Mouse (Mus musculus) ES-E14 (cell line): Measurements from ENCODE around the gene Med24. TPM values are rescaled to one million over a fixed set of nuclear protein-coding genes. Genes with fewer than 3 reads are reported as not detected.

Experiments
- DNase-seq: peaks from one replicate; pipeline ENCODE4 v3.0.0-alpha.2; 2013; ENCODE audit warnings: low read depth, low spot score
- H3K27ac ChIP-seq: 2 replicates; pipeline ENCODE4 v1.5.1; 2012; ENCODE audit warnings: low read depth, mild to moderate bottlenecking, low read length, moderate library complexity, mixed read lengths; ENCODE audit not compliant: poor library complexity, insufficient read depth, severe bottlenecking
- H3K36me3 ChIP-seq: 2 replicates; pipeline ENCODE4 v1.6.1; 2012; ENCODE audit warnings: mild to moderate bottlenecking, low read length, moderate library complexity, mixed read lengths; ENCODE audit not compliant: control insufficient read depth, poor library complexity, insufficient read depth, severe bottlenecking
- H3K4me1 ChIP-seq, 2 experiments: fragments of 150-350 bp in 1 of 2; sonication (generic) in 1 of 2; 2 replicates each; pipeline ENCODE4 v1.6.1; 2012; ENCODE audit warnings: low read length in 2 of 2, mild to moderate bottlenecking in 1 of 2, mixed read lengths in 1 of 2; ENCODE audit not compliant: control insufficient read depth in 2 of 2, insufficient read depth in 2 of 2, poor library complexity in 1 of 2
- H3K4me3 ChIP-seq, 2 experiments: fragments of 150-350 bp in 1 of 2; sonication (generic) in 1 of 2; 2 replicates each; pipeline ENCODE4 v1.5.1; 2012; ENCODE audit warnings: low read length in 2 of 2, low read depth in 1 of 2, mild to moderate bottlenecking in 1 of 2, mixed read lengths in 1 of 2; ENCODE audit not compliant: insufficient read depth in 1 of 2, poor library complexity in 1 of 2, severe bottlenecking in 1 of 2
- H3K9ac ChIP-seq: 2 replicates; pipeline ENCODE4 v1.6.1; 2012; ENCODE audit warnings: low read depth, mild to moderate bottlenecking, low read length, mixed read lengths; ENCODE audit not compliant: poor library complexity, insufficient read depth, severe bottlenecking
- H3K9me3 ChIP-seq: fragments of 150-350 bp; sonication (generic); 2 replicates; pipeline ENCODE4 v1.6.1; 2012; ENCODE audit warnings: low read depth, mild to moderate bottlenecking, low read length; ENCODE audit not compliant: control insufficient read depth, insufficient read depth
- CHD2 ChIP-seq: IDR thresholded peaks from 2 replicates; pipeline ENCODE4 v1.6.1; 2014; ENCODE audit warnings: mild to moderate bottlenecking, low read depth, low read length, inconsistent platforms
- HCFC1 ChIP-seq: IDR thresholded peaks from 2 replicates; pipeline ENCODE4 v1.6.1; 2012; ENCODE audit warnings: low read length, inconsistent platforms, borderline replicate concordance; ENCODE audit not compliant: insufficient read depth
- MAFK ChIP-seq: IDR thresholded peaks from 2 replicates; pipeline ENCODE4 v1.6.1; 2014; ENCODE audit warnings: mild to moderate bottlenecking, low read depth, low read length, inconsistent platforms; ENCODE audit not compliant: insufficient read depth
- ZC3H11A ChIP-seq: IDR thresholded peaks from 2 replicates; pipeline ENCODE4 v1.6.1; 2012; ENCODE audit warnings: low read depth, mild to moderate bottlenecking, inconsistent platforms, low read length, borderline replicate concordance
- ZNF384 ChIP-seq: IDR thresholded peaks from 2 replicates; pipeline ENCODE4 v1.6.1; 2012; ENCODE audit warnings: low read depth, low read length, inconsistent platforms
- in situ Hi-C, 2 experiments: fragments of 600-800 bp; cut with MboI; formaldehyde crosslinking; loops; one replicate each; pipeline ENCODE4 v1.15.1; 2025; ENCODE audit warnings: low sequenced_read_pairs in 2 of 2, inconsistent platforms in 1 of 2; ENCODE audit not compliant: unreplicated experiment in 2 of 2
- total RNA-seq: library from RNA; depleted of rRNA; stranded (reverse); fragments of 300-350 nt; gene quantifications from 2 replicates; pipeline ENCODE4 v1.2.3, GENCODE M21; 2012

Med24 gene
- total RNA-seq, 1 experiment, result 53.5 TPM

DNA sequence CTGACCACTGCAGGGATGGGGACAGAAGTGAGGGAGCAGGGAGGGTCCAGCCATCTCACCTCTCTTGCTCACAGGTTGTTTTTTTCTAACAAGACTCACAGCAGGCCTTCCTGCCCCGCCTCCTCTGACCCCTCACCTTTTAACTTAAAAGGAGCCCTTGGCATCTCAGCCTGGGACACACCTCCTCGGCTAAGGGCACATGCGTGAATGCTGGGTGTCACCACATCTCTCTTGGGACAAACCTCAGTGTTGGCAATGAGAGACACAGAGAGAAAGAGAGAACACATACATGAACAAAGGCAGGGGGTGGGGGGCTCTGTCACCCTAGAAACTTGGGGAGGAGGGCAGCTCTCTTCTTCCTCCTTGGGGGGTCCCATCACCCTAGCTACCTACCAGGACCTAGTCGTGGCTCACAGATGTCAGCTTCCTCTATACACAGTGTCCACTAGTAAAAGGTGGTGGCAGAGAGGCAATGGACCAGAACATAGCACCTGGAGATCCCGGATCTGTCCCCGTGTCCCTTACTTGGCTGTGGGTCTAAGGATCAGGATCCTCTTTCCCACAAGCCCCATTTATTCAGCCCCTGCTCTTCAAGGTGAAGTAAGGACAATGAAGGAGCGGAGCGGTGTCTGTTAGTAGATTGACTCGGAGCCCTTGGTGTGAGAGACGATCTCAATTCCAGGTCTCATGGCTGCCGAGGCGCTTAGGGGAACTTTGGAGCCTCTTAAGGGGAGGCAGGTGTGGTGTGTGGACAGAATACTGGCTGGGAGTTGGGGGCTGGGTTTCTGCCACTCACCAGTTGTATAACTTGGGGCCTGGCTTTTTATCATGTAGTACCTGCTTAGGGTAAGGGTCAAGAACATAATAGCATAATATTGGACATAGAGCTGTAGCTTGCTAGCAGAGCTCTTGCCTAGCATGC lies 17.0 kb upstream of the Med24 start:
- no peak overlapping the region; the same call in 1 of the 2 replicates for H3K9ac ChIP-seq
- DNase-seq, result no peak
- in situ Hi-C loops, result no loop called here
- TF ChIP-seq MAFK (no peak), ZNF384 (no peak), CHD2 (no peak)
- no peak overlapping the region for H3K4me3 ChIP-seq
- H3K4me1 ChIP-seq, result peaks cover 15 to 63% of the 10 kb centered on the region in 2 experiments; a peak in 3 of 4 replicates
- H3K9me3 ChIP-seq, result no peaks in the 10 kb centered on the region
- H3K27ac ChIP-seq, result no peak overlapping the region
- no peaks in the 10 kb centered on the region for H3K36me3 ChIP-seq

DNA sequence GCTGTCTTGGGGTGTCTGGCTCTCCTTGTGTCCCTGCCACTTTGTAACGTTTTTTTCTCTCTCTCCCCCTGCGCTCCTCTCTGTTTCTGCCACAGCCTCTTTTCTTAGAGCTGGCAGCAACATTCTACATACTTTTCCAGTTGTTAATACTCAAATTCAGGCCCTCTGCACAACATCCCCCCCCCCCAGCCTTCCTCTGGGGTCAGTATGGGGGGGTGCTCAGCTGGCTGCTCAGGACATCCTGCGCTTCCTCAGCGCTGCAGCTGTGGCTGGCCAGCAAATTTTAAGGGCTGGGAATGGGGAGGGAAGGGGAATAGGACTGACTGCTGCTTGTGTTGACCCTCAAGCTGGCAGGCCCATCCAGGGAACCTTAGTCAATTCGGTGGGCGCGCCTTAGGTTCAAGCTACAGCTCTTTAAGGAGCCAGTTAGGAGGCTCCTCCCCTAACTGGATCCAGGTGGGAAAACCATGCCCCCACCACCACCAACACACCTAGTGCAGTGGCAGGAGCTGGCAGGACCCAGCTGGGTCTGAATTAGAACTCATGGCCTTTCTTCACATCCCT lies 15.3 kb upstream of the Med24 start:
- in situ Hi-C loops, result no loop called here
- Histone ChIP-seq H3K27ac (no peak overlapping the region), H3K36me3 (no peaks in the 10 kb centered on the region), H3K9me3 (no peaks in the 10 kb centered on the region), H3K9ac (no peak overlapping the region), H3K4me3 (no peak overlapping the region), H3K4me1 (peaks cover 20 to 63% of the 10 kb centered on the region in 2 experiments)
- no peak for DNase-seq
- no peak for TF ChIP-seq HCFC1
- TF ChIP-seq ZNF384, result no peak
- no peak for TF ChIP-seq MAFK
- no peak for TF ChIP-seq ZC3H11A
- no peak for TF ChIP-seq CHD2

DNA sequence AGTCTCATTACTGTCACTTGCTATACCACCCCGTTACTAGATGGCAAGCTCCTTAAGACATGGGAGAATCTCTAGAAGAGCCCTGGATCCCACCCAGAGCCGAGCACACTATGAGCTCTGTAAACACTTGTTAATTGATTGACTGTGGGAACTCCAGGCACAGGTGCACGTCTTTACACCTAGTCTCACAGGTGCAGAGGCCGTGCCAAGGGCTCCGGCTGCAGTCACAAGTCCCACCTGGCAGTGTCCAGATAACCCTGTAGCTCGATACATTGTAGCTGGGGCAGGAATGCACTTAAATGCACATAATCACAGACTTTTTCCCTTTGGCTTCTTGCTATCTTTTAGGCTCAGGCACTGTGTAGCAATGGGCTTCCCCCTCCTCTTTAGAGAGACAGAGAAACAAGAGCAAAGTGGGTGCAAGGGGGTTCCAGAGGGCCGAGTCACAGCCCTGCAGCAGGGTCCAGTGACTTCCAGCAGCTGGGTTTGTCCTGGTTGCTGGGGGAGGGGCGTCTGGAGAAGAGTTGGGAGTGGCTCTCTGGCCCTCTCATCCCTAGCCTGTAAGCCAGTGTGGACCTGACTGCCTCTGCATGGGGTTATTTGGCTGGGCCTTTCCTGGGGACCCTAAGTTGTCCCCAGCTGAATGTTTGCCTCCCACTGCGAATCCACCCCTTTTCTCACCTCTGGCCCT lies 14.6 kb upstream of the Med24 start:
- Histone ChIP-seq H3K9me3 (no peaks in the 10 kb centered on the region), H3K36me3 (no peaks in the 10 kb centered on the region), H3K4me1 (peaks cover 22 to 62% of the 10 kb centered on the region in 2 experiments), H3K4me3 (no peak overlapping the region), H3K27ac (no peak overlapping the region), H3K9ac (no peak overlapping the region)
- no peak for DNase-seq
- in situ Hi-C loops, result no loop called here
- TF ChIP-seq ZC3H11A (no peak), CHD2 (no peak), HCFC1 (no peak), ZNF384 (no peak), MAFK (no peak)

DNA sequence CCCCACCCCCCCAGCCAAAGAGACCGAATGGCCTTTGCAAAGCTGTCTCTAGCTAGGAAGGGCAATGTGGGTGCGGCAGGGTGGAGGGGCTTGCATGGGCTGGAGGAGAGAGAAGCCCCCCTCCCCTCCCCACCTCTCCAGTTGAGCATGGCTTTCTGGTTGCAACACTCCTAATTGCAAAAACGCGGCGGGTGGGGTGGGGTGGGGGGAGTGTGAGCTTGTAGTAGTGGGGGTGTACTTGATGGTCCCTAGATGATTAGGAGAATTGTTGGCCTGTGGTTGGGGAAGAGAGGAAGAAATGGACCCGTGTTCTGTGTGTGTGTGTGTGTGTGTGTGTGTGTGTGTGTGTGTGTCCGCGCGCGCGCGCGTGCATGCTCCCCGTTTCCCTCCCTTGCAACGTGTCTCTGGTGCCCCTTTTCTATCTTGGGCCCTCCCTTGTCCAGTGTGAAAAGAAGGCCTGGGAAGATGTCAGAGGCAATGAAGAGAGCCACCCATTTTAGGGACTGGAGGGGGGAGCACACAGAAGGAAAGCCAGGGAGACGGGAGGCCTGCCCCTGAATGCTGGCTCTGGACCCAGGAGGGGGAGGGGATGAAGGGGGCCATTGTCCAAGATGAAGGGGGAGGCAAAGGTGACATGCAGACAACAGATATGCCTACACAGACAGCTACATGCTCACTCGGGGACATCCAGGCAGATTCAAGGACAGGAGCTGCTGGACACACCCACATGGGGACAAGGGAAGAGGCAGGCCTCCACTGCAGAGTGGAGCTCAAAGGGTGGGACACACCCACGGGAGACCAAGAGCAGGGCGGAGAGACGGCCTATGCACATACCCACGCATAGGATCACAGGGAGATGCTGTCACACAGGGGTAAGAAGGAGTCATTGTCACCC lies 13.4 kb upstream of the Med24 start:
- Histone ChIP-seq H3K27ac (peak overlapping the region; percentile 69; the same call in 1 of the 2 replicates), H3K9ac (peak overlapping the region; percentile 78), H3K4me1 (peaks cover 23 to 56% of the 10 kb centered on the region in 2 experiments), H3K9me3 (no peaks in the 10 kb centered on the region), H3K4me3 (peak overlapping the region; percentile 85 to 97), H3K36me3 (no peaks in the 10 kb centered on the region)
- in situ Hi-C loops, result no loop called here
- no peak for TF ChIP-seq ZNF384
- TF ChIP-seq HCFC1, result no peak
- no peak for TF ChIP-seq MAFK
- TF ChIP-seq ZC3H11A, result no peak
- no peak for TF ChIP-seq CHD2
- no peak for DNase-seq
